7 mouse cellular contexts compared by ENCODE assay signal in the genomic region with DNA sequence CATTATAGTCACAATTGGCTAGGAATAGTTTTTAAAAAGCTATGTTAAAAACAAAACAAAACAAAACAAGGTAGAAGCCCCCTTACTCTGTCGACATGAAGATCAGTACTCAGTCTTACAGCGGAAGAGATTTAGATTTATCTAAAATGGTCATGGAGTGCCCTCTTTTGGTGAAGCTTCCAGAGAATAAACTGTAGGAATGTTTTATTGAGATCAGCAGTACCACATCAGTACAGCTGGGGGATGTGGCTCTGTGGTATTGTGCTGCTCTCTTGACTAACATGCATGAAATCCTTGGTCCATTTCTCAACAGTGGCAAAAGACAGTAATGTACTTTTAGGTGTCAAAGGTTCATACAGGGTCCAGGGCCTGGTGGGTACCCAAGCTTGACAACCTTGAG. TPM values are rescaled to one million over a fixed set of nuclear protein-coding genes. Genes with fewer than 3 reads are reported as not detected.
A peak's percentile ranks its signal among the peaks of the same experiment; 100 is the strongest.
DNase-seq lines count a peak whose midpoint lies in the region; TF ChIP-seq lines count a peak whose summit lies in the region.

No protein-coding gene starts in this region.

- H3K4me3 ChIP-seq in E14TG2a.4 (replicated peaks; ENCODE audit: low read length): no peak overlapping the region

- peak; percentile 16; the same call in 1 of the 2 replicates for TF ChIP-seq CTCF in E14TG2a.4 (conservative IDR thresholded peaks at IDR 0.05; ENCODE audit: low read length)

- peaks cover 7% of the 10 kb centered on the region for H3K4me1 ChIP-seq in E14TG2a.4 (replicated peaks; ENCODE audit: low read depth, low read length)

- no peaks in the 10 kb centered on the region for H3K27me3 ChIP-seq in E14TG2a.4 (ENCODE audit: insufficient read depth, low read length)

- no peaks in the 10 kb centered on the region for H3K9me3 ChIP-seq in E14TG2a.4 (ENCODE audit: low read length)

- H3K36me3 ChIP-seq in E14TG2a.4 (ENCODE audit: insufficient read depth, low read length): no peaks in the 10 kb centered on the region

- peak; percentile 40 for DNase-seq in kidney, adult 9 months
- no peak for DNase-seq in kidney, postnatal 4 days
- DNase-seq in R1 (ENCODE audit: low read depth, low spot score): peak; percentile 41
- DNase-seq in lung, postnatal 10 days: peak; percentile 59
- no peak for DNase-seq in adrenal gland, adult 8-10 months
- DNase-seq in right cerebral cortex, adult 18-20 months: no peak

RNA-seq across cellular contexts. Expression of a gene that starts 5.0 kb away (rescaled TPM):
- 10 to 100 TPM in 2 of 4 experiments, 1 to 10 TPM in 2; 7.3 to 17.2 (median 12.2) TPM for total RNA-seq in adrenal gland, adult 8-10 months (2022)

RNA-seq across cellular contexts. Expression of a gene that starts 37.9 kb away (rescaled TPM):
- 1 to 10 TPM in 1 of 4 experiments, under 1 TPM in 3; 0.15 to 1.2 (median 0.42) TPM for total RNA-seq in adrenal gland, adult 8-10 months (2022)

Comparison
In these comparisons a context has a peak if more than half of its experiments do, and no peak if none do; other contexts are left out.
1. DNase-seq: peak in kidney, adult 9 months (single experiment), R1 (single experiment) and lung, postnatal 10 days (single experiment); none in kidney, postnatal 4 days (0 of 2), adrenal gland, adult 8-10 months (single experiment) and right cerebral cortex, adult 18-20 months (single experiment).